Mouse (Mus musculus) heart, adult 2 months (tissue): ENCODE data around the gene Meis1.
A peak's percentile ranks its signal among the peaks of the same experiment; 100 is the strongest.

ENCODE experiments used
- CTCF ChIP-seq: fragments of 200-600 bp; IDR thresholded peaks from 2 replicates; pipeline ENCODE4 v1.8.1; 2022; ENCODE audit warnings: antibody characterized with exemption, mild to moderate bottlenecking, moderate library complexity
- POLR2A ChIP-seq: fragments of 200-500 bp; IDR thresholded peaks from 2 replicates; pipeline ENCODE4 v1.6.1; 2011; ENCODE audit warnings: mild to moderate bottlenecking, low read depth, low read length, control low read depth; ENCODE audit not compliant: insufficient read depth

DNA sequence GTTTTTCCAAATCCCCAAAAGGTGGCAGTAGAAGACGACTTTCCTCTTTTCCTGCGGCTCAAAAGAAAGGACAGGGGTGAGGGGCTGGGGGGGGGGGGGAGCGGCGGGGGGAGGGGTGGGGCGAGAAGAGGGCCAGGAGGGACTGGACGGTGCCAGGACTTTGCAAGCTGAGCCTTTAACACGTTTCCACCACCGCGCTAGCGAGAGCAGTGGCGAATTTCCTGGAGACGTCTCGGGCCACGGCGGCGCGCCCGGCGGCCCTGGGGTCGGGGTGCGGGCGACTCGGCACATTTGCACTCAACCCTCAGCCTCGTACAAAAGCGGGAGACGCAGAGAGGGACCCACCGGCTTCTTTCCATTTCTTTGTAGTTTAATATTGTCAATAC, 141.2 kb downstream of the Meis1 start:
- no peak; the same call in 1 of the 2 replicates for TF ChIP-seq CTCF
- peak; percentile 50; the same call in 1 of the 2 replicates for TF ChIP-seq POLR2A
